Mouse (Mus musculus) kidney, adult 18-20 months (tissue): Measurements from ENCODE around the gene Csrnp1.

Source experiments
- DNase-seq: peaks from one replicate; pipeline ENCODE4 v3.0.0; 2021

Gene Csrnp1

DNA sequence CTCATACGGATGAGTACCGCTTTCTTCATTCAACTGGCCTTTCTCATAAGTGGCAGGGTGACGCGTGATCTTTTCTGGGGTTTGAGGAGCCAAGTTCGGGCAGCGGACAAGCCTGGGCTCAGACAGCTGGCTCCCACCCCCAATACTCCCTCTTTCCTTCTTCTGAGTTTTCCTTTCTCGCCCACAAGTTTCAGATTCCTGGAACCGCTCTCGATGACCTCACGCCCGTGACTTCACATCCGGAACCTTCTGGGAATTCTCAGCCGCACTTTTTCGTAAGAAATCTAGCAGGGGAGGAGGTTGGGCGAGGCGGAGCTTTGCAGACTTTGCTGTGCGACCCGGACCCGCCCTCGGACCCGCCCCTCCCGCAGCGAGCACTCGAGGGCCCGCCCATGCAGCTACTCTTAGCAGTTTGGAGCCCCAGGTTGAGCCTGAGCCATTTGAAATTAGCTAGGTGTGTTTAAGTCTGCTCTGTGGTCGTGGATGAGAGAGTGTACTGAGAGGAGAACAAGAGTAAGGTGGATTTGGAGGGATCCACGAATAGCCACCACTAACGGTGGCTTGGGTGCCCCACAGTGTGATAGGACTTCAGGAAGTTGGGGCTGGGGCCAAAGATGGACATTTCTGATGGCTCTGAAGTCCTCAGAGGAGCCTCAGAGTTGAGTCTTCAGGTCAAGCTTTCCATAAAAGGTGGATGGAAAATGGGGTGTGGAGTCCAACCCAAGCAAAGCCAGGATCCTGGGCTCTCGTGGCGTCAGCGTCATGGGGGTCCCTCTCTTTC, 17.7 kb upstream of the Csrnp1 start:
- DNase-seq, result peak; percentile 94

DNA sequence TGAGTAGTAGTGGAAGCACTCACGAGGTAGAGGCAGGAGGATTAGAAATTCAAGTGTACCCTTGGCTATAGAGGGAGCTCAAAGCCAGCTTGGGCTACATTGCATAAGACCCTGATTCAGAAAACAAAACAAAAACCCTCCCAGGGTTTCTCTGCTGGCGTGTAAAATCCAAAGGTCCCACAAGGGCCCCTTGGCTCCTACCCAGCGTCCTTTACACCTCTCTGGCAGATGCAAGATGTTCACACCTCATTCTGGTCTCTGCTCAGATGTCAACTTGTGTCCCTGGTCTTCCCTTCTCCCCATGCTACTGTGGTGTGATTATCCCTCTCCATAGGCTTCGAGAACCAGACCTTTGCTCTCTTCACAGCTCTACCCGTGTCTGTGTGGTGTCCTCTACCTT, 16.3 kb upstream of the Csrnp1 start:
- peak; percentile 42 for DNase-seq

DNA sequence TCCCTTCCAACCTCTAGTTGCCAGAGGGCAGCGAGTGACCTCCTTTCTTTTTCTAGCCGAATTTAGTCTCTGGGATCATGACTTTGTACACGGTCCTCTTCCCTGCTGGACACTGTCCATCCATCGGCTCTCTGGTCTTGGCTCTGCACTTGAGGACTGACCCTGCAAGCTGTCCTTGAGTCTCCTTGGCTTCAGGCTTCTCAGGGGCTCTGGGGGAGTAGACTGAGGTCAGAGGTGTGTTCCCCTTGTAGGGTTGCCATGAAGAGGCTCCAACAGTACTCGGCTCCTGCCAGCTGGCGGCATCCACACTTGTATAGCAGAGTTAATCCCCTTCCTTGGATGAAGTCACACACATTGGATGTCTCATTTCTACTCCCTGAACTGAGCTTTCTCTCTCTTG, 15.2 kb upstream of the Csrnp1 start:
- DNase-seq, result no peak

DNA sequence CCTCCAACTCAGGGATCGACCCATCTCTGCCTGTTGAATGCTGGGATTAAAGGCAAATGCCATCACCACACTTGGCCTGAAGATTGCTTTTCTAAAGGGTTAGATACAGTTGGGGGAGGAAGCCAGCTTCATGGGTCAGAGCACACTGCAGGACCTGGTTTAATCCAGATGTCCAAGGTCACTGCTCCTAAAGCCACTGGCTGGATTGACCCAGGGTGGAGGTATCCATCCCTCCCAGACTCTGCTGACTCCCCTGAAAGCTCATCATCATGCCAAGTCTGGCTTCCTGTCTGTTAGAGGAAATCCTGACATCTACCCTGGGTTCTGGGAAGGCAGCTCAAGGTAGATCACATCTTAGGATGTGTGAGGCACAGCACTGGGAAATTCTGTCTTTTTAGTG, 14.3 kb upstream of the Csrnp1 start:
- no peak for DNase-seq

DNA sequence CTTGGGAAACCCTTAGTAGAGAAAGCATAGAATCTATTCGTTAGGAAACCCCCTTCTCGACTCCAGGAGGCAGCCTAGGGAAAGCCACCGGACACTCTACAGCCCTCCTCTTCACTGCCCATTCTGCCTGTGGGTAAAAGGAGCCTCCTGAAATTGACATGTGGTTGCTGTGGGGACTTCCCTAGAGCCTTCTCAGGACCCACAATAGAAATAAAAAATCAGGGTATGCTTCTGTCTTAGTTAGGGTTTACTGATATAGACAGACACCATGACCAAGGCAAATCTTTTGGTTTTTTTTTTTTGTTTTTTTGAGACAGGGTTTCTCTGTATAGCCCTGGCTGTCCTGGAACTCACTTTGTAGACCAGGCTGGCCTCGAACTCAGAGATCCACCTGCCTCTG, 11.6 kb upstream of the Csrnp1 start:
- DNase-seq, result no peak

DNA sequence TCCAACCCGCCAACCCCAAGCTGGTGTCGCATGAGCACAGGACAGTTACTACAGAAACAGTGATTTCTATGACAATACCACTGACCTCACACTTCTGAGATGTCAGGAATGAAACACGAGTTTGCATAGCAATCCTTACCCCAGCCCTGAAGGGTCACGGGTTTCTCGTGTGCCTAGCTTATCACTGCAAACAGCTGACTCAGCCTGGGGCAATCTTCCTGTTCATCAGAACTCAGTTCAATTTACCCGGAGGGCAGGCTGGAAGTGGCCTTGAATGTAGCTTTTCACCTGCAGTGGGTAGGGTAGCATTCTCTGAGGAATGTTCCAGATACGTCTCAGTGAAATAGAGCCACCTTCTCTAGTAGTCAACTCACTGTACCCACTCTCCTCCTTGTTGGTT, 9.7 kb upstream of the Csrnp1 start:
- DNase-seq, result no peak

DNA sequence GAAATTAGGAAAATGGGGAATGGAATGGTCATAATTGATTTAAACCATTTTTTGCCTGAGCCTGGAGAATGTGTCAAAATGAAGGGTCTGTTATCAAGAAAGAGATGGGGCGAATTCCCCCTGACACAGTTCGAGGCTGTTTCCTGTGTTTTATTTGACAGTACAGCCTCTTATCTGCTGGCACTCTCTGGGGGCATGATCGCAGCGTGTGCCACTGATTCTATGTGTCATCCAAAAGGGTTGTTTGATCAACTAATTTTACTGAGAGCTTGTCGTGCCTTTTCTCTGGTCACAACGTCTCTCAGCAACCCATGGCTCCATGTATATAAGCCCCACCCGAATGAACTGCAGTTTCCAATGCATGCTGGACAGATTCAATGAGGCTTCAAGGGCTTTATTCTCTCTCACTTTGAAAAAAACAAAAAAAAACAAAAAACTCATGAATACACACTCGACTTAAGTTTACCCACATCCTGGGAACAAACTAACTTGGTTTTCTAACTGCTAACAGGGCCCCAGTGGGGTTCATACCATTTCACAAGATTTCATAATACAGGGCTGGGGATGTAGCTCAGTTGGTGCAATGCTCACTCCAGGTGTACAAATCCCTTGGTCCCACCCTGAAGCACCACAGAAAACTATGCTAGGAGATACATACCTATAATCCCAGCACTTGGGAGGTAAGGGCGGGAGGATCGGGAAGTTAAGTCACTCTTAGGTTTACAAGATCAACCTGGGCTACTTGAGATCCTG, 8.8 kb upstream of the Csrnp1 start:
- DNase-seq, result no peak

DNA sequence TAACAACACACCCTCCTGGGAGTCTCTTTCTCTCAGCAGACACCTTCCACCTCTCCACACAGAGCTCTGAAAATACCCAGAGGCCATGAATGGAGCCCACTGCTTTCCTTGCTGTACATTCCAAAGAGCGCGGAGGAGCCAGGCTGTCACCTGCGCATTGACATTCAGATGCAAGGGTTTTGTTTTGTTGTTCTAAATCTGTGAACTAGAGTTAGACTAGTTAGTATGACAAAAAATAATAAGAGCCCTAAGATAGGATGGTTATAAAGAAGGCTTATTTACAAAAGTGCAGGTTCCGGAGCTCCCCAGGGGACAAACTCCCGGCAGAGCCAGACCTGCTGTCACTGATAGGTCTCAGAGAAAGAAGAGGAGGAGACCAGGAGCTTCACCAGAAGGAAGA, 6.9 kb upstream of the Csrnp1 start:
- DNase-seq, result no peak

DNA sequence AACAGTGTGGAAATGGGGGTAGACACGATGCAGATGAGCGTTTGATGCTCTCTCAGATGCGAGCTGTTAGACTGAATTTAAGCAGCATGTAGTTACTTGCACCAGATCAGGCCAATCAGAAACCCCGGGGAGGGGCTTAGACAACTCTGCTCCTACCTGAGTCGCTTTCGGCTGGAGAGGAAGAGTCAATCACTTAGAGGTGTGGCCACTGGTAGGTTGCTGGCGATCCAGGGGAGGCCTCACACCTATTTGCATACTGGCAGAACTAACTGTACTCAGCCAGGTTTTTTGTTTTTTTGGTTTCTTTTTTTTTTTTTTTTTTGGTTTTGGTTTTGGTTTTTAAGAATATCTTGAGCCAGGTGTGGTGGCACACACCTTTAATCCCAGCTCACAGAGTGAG, 3.8 kb upstream of the Csrnp1 start:
- no peak for DNase-seq

DNA sequence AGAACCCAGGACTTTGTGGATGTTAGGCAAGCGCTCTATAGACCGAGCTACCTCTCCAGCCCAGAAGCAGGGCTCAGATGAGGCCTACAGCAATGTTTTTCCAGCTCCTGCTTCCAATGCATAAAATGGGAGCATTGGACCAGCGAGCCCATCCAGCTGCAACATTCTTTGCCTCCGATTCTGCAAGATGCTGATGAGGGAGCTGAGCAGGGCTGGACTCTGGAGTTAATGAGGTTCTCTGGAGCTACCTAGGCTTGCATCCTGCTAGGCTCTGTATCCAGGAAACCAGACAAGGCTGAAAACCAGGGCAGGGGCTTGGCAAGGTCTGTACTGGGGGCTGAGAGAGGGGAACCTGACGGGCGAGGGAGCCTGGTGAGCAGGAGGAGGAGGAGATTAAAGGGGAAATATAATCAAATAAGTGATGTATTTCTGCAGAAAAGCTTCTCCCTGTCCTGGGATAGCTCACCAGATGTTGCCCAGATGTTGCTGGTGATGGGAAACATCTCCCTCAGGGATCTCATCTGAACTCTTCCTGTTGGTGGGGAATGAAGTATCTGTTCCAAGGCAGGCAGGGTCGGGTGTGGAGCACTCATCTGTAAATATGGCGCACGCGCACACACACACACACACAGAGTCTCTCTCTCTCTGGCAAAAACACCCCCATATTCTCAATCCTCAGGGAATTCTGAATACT, 1.6 kb upstream of the Csrnp1 start:
- DNase-seq, result no peak

DNA sequence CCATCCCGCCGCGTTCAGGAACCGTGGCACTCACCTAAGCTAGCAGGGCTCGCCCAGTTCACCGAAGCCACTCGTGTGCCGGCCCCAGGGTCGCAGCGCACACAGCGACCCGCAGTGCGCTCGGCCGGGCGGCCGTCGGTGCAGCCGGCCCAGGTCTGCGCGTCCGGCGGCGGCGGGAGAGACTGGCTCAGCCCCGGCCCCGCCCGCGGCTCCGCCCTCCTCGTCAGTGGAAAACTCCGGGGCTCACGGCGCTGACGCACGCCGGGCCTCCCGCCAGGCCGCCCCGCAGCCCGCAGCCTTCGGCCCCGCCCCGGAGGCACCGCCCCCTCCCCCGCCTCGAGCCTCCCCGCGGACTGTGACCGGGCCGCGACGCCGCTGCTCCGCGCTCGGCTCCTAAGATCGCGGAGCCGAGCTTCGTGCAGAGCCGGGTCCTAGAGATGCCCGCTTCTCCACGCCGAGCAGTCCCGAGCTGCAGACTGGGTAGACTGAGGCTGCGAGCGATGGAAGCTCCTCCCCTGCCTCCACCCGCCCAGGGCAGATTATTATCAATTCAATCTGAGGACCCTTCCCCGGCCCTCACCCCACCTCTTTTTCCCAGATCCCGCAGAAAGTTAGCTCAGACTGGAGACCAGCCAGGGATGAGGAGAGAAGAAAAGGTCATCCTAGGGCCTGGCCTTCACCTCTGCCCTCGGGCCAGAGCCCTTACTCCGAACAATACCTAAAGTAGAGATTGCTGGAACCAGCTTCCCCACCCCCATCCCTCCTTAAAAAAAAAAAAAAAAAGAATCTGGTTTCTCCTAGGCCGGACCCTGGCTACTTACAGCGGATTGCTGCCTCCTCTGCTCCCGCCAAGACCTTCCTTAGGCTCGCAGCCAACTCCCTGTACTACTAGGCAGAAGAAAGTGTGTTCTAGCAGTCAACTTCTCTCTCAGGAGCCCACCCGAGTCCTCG, 598 bp downstream of the Csrnp1 start:
- peak; percentile 95 for DNase-seq

DNA sequence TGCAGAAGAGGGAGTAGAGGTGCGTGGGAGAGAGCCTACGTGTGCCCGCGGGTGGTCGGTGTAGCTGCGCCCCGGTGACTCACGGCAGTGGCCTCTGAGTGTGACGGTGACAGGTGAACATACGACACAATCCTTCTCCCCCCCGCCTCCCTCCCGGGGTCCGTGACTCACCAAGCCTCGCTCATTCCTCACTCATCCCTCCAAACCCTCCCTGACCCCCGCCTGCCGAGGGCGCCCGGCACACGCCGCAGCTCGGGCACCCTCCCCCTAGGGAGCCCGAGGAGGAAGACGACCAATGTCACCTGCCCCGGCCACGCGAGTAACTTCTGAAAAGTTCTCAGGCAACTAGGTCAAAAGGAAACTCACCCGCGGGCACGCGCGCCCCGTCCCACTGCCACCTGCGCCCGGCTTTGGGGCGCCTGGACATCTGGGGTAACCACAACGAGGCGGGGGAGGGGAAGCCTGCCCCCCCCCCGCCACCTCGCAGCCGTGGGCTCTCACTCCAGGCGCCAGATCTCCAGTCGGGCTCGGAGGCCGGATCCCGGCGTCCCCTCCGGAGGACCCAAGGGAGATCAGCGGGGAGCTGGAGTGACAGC, 1.4 kb downstream of the Csrnp1 start:
- peak; percentile 68 for DNase-seq

DNA sequence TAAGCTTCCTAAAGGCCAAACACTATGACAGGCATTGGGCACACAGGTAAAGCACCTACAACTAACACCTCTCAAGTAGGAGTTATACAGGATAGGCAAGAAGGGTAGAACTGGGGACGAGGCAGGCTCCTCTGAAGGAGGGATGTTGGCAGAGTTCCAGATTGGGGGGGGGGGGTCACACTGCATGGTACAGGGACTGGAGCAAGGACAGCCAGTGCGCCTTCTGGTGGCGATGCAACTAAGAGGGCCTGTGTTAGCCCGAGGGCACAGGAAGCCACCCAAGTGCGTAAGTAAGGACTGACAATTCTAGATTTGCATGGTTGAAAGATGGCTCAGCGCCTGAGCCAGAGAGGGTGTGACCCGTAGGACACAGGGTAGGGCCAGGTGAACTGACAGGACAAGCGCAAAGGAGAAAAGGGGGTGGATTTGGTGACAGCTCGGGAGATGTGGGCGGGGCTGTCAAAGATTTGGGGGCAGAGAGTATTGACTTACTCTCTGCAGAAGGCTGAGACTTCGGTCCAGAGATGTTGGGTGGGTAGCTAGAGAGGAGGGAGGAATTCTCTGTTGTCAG, 2.1 kb downstream of the Csrnp1 start:
- DNase-seq, result peak; percentile 71

DNA sequence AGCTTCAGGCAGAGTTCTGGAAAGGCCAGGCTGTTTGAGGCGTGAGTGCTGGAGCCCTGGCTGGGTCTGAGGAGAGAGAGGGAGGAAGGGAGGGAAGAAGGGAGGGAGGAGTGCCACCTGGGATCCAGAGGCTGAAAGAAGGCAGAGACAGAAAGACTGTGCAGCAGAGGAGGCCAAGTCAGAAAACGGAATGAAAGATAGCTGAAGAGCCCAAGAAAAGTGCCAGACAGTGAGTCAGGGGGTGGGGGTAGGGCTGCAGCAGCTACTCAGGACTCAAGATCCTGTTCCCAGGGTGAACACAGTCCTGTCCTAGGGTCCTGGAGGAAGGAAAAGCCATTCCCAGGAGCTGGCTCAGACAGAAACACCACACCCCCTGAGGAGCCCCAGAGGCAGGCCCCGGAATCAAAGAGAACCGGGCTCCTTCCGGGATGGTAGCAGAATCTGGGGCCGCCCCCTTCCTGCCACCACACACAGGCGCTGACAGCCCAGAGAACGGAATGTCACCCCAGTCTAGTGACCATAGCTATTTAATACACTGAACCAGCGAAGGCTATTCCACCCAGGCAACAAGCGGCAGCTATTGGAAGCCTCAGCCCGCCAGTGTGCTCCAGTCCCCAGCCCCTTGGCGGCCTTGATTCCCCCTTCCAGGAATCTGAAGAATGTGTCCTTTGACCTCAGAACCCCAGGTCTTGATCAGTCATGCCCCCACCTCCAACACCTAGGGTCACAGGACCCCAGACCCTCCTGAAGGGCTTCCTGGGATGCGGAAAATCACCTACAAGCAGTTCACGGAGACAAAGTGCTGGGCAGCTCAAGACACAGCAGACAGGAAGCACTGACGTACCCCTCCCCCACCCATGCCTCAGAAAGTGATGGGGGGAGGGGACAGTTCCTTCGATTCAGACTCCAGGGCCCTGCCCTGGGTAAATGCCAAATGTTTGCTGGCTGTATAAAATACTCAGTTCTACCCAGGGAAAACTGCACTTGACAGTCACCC, 3.0 kb downstream of the Csrnp1 start:
- DNase-seq, result peak; percentile 81

DNA sequence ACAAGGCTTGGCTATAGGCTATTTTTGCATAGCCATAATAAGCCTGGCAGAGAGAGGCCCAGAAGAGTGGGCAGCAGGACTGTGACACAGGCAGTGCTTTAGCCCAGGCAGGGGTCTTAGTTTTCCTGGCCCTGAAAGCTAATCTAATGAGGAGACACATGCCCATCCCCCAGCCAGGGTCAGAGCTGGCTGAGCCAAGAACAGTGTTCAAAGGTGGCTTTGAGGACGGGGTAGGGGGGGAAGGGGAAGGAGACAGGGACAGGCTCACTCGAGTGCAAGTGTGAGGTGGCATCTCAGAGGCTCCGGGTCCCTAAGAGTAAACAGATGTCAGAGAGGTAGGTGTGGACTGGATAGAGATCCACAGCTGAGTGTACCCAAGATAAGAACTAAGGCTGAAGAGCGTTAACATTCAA, 3.7 kb downstream of the Csrnp1 start:
- DNase-seq, result peak; percentile 67

DNA sequence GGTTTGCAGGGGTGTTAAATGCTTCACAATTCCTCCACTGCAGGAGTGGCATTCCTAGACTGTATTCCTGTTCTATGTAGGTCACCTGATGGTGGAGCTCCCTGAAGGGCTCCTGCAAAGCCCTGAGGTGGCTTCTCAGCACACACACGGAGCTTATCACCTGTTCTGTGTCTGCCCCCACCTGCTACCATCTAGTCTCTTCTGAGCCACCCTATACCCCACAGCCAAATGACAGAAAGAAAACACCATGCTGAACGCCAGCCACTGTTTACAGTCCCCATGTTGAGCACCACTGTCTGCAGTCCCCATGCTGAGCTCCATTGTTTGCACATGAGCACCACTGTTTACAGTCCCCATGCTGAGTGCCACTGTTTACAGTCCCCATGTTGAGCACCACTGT, 4.7 kb downstream of the Csrnp1 start:
- no peak for DNase-seq

DNA sequence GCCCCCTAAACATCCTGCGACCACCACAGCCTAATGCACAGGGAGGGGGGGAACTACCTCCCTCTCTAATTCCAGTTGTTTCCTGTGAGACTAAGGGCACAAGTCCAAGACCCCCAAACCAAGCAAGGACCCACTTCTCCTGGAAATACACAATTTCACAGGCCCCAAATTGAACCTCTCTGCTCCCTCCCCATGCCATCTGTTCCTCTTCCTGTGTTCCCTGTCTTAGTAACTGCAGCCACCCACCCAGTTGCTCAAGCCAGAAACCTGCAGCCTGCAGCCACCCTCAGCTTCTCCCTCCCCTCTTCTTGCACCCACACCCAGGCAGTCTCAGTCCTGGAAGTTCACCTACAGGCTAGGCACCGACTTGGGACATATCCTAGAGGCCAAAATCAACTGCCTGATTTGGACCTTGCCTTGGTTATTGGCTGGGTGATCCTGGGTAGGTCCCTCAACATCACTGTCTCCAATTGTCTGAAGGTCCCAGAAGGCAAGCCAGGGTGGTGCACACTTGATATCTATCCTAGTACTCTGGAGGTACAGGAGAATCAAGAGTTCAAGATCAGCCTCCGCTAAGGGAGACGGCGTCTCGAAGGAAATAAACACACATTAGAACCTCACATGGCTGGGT, 5.5 kb downstream of the Csrnp1 start:
- no peak for DNase-seq

DNA sequence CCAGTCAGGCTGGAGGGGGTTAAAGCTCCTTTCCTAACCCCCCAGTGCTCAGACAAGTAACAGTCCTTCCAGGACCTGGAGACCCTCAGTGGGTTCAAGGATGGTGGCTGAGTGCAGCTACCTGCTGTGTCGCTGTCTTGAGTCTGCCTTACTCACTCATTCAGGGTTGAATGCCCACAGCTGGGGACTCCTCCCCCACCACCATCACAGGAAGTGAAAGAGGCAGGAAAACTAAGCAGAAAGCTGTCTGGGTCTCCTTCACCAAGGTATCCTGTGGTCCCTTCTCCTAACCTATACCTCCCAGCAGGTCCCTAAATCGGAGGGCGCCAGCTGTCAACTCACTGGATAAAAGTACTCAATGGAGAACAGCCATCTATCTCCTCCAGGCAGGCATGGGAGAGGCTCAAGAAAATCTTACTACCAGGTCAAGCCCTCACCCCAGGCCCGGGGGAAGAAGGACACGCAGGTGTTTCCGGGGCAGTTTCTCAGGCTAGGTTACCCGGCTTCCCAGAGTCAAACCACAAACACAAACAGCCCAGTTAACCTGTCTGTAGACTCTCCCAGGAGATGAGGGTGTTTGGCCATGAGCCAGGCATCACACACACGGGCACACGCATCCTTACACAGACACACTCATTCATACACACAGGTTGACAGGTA, 6.2 kb downstream of the Csrnp1 start:
- no peak for DNase-seq

DNA sequence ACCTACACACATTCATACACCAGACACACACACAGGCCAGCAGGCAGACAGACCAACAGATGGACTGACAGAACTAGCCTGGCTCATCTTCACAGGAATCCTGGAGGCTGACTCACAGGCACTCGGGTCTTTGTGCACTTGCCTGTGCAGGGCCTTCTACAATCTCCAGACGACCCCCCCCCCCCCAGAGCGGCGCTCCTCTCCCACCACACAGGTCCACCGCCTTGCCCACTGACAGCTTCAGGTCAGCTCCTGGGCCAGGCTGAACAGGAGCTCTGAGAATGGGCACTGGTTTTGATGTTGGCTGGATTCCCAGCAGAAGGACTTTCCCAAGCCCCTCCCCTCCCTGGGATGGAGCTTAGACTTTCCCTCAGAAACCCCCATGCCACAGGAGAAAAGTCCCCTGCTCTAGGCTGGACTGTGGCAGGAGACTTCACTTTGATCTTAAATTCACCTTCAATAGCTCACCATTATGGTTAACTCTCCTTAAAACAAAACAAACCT, 6.8 kb downstream of the Csrnp1 start:
- DNase-seq, result peak; percentile 54
